Mouse (Mus musculus): Measurements from ENCODE around the gene Tubgcp4.

Gene Tubgcp4

DNA sequence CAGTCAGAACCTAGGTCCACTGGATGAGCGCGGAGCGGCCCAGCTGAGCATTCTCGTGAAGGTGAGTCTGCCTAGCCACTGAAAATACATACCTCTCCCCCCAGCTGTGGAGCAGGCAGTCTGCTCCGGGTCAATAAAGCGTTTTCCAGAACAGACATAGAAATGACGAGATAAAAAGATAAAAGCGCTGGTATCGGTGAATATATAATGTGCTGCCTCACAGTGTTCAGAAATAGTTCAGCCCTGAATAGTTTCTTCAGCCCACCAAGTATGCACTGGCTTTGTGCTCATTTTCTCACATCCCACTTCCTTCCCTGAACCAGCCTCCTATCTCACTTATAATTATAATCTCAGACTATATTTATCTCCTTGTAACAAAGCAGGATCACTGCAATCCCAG is 25.0 kb downstream of the Tubgcp4 start:
- no peak for DNase-seq (ENCODE audit: low read depth, low spot score)

DNA sequence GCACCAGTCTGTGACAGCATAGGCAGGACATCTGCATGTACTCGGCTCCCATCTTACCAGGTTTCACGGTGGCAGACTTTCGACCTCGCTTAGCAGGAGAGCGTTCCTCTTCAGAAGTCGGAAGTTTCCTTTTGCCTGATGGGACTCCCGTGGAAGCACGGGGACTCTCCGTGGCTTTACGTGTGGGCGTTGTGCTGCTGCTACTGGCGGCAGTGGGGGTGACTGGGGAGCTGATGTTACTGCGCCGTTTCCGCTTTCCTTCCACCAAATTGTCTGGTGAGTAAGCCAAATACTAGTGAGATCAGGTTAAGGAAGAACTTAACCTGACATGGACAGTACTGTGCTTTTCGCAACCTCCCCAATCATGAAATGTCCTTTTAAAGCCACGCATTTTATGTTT is 33.8 kb downstream of the Tubgcp4 start:
- no peak for DNase-seq (ENCODE audit: low read depth, low spot score)

DNA sequence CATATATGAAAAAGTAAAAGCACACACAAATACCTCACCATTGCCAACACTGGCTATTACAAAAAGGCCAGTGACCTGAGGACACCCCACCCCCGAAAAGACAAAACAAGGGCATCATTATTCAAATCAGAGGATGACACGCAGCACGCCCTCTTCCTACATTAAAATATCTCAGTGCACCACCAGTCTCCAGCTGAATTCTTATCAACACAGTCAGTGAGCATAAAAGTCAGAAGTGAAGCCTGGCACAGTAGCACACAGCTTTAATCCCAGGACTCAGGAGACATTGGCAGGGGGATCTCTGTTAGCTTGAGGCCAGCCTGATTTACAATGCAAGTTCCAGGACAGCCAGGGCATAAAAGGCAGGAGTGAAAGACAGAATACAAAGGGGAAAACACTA is 36.1 kb downstream of the Tubgcp4 start:
- no peak for DNase-seq (ENCODE audit: low read depth, low spot score)

DNA sequence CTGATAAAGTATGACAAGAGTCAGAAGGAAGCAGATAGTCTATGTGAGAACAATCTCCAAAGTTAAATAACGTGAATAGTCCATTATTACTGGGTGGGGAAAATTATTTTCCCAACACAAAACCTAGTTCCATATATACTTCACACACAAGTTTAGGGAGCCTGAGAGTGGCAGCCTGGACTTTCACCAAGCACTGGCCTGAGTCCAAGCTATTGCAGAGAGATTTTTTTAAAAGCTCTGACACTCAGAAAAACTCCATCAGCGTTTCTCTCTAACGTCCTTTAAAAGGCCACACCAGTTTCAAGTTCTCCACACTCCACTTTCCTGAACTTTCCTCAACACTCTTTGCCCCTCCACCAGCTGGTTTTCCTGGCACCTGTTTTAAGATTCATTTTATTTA is 44.0 kb downstream of the Tubgcp4 start:
- no peak for DNase-seq (ENCODE audit: low read depth, low spot score)

- DNase-seq (ENCODE audit: low read depth, low spot score), result no peak
These were observed 48.7 kb downstream of the Tubgcp4 start for GRCm38 (mm10) chr2:121219177-121219576.

DNA sequence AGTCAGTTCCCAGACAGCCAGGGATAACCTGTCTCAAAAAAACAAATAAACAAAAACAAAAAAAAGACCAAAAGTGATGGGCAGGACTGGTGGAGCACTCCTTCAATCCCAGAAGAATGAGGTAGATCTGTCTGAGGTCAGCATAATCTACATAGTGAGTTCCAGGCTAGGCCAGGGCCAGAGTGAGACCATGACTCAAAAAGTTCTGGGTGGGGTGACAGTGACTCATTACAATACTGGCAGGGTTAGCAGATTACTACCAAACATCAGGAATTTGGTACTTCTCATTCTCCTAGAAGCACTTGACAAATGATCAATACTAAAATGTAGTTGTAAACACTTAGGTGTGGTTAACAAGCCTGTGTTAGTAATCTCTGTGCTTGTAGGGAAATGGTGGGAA is 49.5 kb downstream of the Tubgcp4 start:
- DNase-seq (ENCODE audit: low read depth, low spot score), result no peak

DNA sequence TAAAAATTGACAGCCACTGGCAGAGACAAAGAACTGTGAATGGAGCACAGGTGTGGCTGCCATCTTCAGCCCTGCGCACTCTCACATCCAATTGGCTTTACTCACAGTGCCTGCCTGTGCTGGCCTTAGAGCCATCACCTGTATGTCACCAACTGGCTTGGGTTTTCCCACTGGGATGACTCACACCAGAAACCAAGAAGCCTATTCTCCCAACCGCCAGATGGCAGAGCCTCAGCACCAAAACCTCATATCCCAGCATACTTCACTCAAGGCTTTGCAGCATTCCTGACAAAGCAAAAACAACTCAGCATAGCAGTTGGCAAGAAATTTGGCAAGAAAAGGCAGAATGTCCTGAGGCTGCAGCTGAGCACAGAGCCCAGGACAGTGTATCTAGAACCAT is 52.6 kb downstream of the Tubgcp4 start:
- DNase-seq (ENCODE audit: low read depth, low spot score), result no peak

GRCm38 (mm10) chr2:121228135-121228534 is 57.7 kb downstream of the Tubgcp4 start:
- no peak for DNase-seq (ENCODE audit: low read depth, low spot score)

DNA sequence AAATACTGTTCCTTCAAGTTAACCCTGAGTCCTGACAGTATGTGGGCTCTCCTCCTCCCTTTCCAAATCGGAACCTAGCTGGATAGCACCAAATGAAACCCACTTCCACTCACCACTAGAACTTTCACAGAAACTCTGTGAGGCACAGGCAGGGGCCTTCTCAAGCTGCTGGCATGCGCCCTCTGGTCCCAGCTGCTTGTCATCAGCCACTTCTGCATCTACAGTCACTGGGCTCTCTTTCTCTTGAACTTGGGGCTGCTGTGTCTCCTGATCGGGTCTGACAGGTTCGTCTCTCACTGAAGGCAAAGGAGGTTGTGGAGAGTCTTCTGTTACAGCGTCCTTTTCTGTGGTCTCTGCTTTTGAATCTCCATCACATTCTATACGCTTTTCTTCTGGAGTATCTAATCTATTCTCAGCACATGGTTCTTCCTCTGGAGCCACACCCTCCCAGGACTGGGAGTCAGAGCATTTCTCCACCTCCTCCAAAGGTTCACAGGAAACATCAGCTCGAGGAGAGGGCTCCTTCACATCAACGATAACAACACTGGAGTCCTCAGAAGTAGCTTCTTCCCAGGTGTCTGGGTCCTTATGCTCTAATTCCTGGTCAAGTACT is 65.1 kb downstream of the Tubgcp4 start:
- no peak for DNase-seq (ENCODE audit: low read depth, low spot score)

DNA sequence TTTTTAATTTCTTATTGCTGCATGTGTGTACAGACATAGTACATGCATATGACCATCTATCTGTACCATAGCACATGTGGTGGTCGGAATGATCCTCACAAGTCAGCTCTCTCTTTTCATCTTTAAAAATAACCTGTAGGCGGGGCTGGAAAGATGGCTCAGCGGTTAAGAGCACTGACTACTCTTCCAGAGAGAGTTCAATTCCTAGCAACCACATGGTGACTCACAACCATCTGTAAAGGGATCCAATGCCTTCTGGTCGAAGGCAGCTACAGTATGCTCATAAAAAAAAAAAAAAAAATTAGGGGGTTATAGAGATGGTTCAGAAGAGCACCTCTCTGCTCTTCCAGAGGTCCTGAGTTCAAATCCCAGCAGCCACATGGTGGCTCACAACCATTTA is 69.0 kb downstream of the Tubgcp4 start:
- DNase-seq (ENCODE audit: low read depth, low spot score), result no peak

DNA sequence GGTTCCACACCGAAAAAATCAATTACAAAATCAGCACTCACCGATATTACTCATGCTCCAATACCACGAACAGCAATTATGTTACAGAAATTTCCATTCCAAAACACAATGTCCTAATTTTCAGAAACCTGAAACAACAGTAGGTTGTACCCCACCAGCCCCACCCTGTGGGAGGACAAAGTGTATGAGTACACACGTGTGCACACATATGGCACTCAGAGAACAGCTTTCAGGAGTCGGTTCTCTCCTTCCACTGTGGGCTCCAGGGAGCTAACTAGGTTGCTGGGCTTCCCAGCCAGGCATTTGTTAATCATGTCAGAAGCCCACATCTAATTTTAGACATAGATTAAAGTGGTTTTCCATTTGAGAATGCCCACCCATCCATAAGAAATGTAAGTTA is 73.6 kb downstream of the Tubgcp4 start:
- DNase-seq (ENCODE audit: low read depth, low spot score), result no peak
